Mouse (Mus musculus) B cell, adult 2 months (primary cell): Measurements from ENCODE around the gene Olfr1098.

Source experiments
- DNase-seq, 2 experiments: peaks; one replicate each; pipeline ENCODE4 v3.0.0; 2022

Olfr1098 gene

DNA sequence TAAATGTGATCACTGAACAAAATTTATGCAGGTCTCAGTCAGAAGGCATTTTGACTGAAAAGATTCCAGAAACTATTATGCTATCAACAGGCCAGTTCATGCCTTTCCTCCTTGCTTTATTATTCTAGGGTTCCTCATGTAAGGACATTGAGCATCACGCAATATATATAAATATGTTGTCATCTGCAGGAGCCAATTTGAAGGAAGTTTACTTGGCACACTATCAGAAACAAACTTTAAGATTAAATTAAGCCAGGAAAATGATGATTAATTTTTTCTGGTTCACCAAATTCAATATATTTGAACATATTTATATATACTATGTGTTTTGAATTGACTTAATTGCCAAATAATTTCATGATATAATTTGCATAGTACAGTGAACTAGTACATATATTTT is at the start of gene Olfr1098:
Gene Olfr1098 (minus strand): TSS at position 101 of the 400 bp plus-strand sequence.
- DNase-seq: no peak

DNA sequence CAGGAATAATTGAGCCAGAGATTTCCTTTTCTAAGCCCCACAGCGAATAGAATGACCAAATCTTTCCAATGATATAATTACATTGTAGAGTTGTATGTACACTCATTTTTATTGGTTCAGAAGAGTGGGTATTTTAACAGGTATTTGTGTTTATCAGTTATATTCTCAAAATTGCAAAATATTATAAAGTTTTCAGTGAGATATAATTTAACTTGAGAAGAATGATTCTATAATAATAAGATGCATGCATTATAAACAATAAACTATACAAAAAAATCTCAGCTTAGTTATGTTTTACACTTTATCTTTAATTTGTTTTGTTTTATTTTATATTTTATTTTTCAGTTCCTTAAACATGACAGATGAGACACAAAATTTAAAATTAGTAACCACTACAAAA is 36.2 kb upstream of the Olfr1098 start, which contains the start of gene Olfr1099:
Gene Olfr1099 (minus strand): TSS at position 101 of the 400 bp plus-strand sequence.
- no peak for DNase-seq

DNA sequence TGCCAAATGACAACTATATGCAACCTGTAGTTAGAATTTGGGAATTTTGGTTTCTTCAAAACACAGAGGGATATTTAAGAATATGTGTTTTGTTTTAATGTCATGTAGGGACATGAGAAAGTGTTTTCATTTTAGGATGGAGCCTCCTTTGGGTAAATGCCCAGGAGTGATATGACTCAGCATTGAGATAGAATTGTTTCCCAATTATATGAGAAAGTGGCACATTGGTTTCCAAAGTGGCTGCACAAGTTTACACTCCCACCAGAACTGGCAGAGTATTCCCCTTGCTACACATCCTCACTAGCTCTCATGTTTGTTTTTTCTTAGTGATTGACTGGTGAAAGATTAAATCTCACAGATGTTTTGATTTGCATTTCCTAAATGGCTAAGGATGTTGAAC is 2.2 kb upstream of the Olfr1098 start:
- no peak for DNase-seq

DNA sequence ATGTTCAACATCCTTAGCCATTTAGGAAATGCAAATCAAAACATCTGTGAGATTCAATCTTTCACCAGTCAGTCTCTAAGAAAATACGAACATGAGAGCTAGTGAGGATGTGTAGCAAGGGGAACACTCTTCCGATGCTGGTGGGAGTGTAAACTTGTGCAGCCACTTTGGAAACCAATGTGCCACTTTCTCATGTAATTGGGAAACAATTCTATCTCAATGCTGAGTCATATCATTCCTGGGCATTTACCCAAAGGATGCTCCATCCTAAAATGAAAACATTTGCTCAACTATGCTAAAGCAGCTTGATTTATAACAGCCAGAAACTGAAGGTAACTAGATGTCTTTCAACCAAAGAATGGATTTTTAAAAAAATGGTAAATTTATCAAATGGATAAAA is 18.7 kb downstream of the Olfr1098 start:
- no peak for DNase-seq

DNA sequence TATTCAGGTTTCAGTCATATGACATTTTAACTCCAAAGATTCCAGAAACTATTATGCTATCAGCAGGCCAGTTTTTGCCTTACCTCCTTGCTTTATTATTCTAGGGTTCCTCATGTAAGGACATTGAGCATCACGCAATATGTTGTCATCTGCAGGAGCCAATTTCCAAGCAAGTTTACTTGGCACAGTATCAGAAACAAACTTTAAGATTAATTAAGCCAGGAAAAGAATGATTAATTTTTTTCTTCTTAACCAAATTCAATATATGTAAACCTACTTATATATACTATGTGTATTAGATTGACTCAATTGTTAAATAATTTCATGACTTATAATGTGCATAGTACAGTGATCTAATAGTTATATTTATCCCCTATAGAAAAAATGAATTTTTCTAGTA is 32.2 kb downstream of the Olfr1098 start, which contains the start of gene Olfr1097:
Gene Olfr1097 (minus strand): TSS at position 101 of the 400 bp plus-strand sequence.
- DNase-seq: no peak

DNA sequence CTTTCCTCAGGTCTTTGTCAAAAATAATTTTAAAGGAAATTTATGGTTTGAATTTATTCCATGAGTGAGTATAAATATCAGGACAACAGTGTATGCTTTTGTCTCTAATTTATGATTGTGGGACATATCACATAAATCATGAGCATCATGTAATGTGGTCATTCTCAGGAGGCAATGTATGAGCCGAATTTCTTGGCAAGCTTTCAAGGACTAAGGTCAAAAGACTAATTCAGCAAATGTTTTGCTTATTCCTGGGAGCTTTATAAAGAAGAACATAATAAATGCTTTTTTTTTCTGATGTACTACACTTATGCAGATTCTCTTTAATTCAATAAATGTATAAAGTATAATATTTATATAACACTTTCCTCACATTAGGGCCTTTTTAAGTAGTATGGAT is 49.6 kb downstream of the Olfr1098 start, which contains the start of gene Gm13723:
Gene Gm13723 (minus strand): TSS at position 101 of the 400 bp plus-strand sequence.
- DNase-seq: no peak
